In the genomic region with DNA sequence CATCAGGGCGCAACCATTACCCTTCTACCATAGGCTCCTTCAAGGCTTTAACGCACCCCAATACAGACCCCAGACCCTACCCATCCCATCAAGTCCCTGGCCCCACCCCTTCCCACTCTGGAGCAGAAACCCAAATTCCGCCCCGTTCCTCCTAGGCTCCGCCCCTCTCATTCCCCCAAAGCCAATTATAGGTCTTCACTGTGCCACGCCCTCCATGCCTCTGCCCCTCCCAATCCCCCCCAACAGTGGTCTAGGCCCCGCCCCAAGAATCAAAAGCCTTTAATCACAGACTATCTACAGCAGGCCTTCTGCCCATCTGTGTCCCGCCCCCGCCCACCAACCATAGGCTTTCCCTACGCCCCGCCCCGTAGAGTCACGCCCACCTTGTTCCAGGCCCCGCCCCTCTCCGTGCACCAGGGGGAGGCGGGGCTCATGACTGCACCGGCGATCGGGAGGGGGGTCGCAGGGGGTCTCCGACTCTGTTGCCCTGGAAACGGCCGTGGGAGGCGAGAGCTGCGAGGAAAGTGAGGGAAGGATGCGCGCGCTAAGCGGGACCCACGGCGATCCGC, we compare ENCODE assay signal across 8 mouse cellular contexts. TPM values are rescaled to one million over a fixed set of nuclear protein-coding genes. Genes with fewer than 3 reads are reported as not detected.
DNase-seq lines count a peak whose midpoint lies in the region; ATAC-seq and TF ChIP-seq lines count a peak whose summit lies in the region.

No protein-coding gene starts in this region.

- WGBS in forebrain, embryonic 12.5 days, result 1% methylated on average over 25 of the region's 32 CpGs
- under 1% methylated on average over 32 of the region's 32 CpGs for WGBS in hindbrain, embryonic 10.5 days

- peak overlapping the region; percentile 99 for H3K9ac ChIP-seq in ES-E14 (ENCODE audit: insufficient read depth, low read depth, low read length, poor library complexity, severe bottlenecking)
- H3K9ac ChIP-seq in forebrain, embryonic 12.5 days, result peak overlapping the region; percentile 59; the same call in 1 of the 2 replicates

- DNase-seq in ES-E14 (ENCODE audit: low read depth, low spot score), result peak; percentile 99
- peak; percentile 78 for DNase-seq in brain, adult 2 months (ENCODE audit: low read depth, low spot score)
- DNase-seq in hindbrain, embryonic 10.5 days (ENCODE audit: low spot score), result peak; percentile 92
- DNase-seq in layer of hippocampus, adult 9-11 months, result peak; percentile 70
- peak; percentile 27 to 42 for DNase-seq in right cerebral cortex, adult 2 months (ENCODE audit: low spot score in 2 of 2)
- peak; percentile 83 for DNase-seq in urinary bladder, postnatal 14 days (ENCODE audit: low spot score)

- H3K36me3 ChIP-seq in ES-E14 (ENCODE audit: control insufficient read depth, insufficient read depth, low read length, poor library complexity, severe bottlenecking), result peaks cover 24% of the 10 kb centered on the region; the same call in 1 of the 2 replicates
- peaks cover 29% of the 10 kb centered on the region for H3K36me3 ChIP-seq in forebrain, embryonic 12.5 days (replicated peaks)
- peaks cover 33% of the 10 kb centered on the region for H3K36me3 ChIP-seq in hindbrain, embryonic 10.5 days

- peak; percentile 77 for ATAC-seq in forebrain, embryonic 12.5 days (ENCODE audit: low FRiP score)
- peak; percentile 43 for ATAC-seq in megakaryocyte, adult 5-6 weeks (ENCODE audit: poor library complexity, severe bottlenecking)

- in situ Hi-C loops in ES-E14 (cut with MboI; ENCODE audit: low sequenced_read_pairs in 2 of 2, unreplicated experiment in 2 of 2), result no loop called here

- H3K4me3 ChIP-seq in ES-E14 (ENCODE audit: insufficient read depth in 1 of 2, low read depth in 1 of 2, low read length in 2 of 2, poor library complexity in 1 of 2, severe bottlenecking in 1 of 2), result peak overlapping the region; percentile 99 to 100
- H3K4me3 ChIP-seq in forebrain, embryonic 12.5 days (replicated peaks), result peak overlapping the region; percentile 88
- peak overlapping the region; percentile 92 for H3K4me3 ChIP-seq in hindbrain, embryonic 10.5 days

- peak overlapping the region; percentile 100 for H3K27ac ChIP-seq in ES-E14 (ENCODE audit: insufficient read depth, low read depth, low read length, poor library complexity, severe bottlenecking)
- peak overlapping the region; percentile 93 for H3K27ac ChIP-seq in forebrain, embryonic 12.5 days
- peak overlapping the region; percentile 92 for H3K27ac ChIP-seq in hindbrain, embryonic 10.5 days

- peaks cover 4% of the 10 kb centered on the region; the same call in 1 of the 2 replicates for H3K27me3 ChIP-seq in forebrain, embryonic 12.5 days
- 0 out of 2 replicates have a peak, but pooled peaks cover 3% of the 10 kb centered on the region for H3K27me3 ChIP-seq in hindbrain, embryonic 10.5 days (ENCODE audit: insufficient read depth, poor library complexity, severe bottlenecking)

- H3K4me1 ChIP-seq in ES-E14 (ENCODE audit: control insufficient read depth in 2 of 2, insufficient read depth in 2 of 2, low read length in 2 of 2, poor library complexity in 1 of 2), result peaks cover 0 to 12% of the 10 kb centered on the region in 2 experiments; a peak in 1 of 4 replicates
- peaks cover 12% of the 10 kb centered on the region for H3K4me1 ChIP-seq in forebrain, embryonic 12.5 days
- peaks cover 18% of the 10 kb centered on the region for H3K4me1 ChIP-seq in hindbrain, embryonic 10.5 days (replicated peaks)

- H3K4me2 ChIP-seq in forebrain, embryonic 12.5 days, result peak overlapping the region; percentile 69

- no peaks in the 10 kb centered on the region for H3K9me3 ChIP-seq in ES-E14 (ENCODE audit: control insufficient read depth, insufficient read depth, low read depth, low read length)
- no peaks in the 10 kb centered on the region for H3K9me3 ChIP-seq in forebrain, embryonic 12.5 days
- no peaks in the 10 kb centered on the region for H3K9me3 ChIP-seq in hindbrain, embryonic 10.5 days

TF ChIP-seq in ES-E14, 5 proteins besides CTCF, POLR2A, EP300 and RAD21:
- no peak for TF ChIP-seq CHD2 (IDR thresholded peaks at IDR 0.05; ENCODE audit: low read depth, low read length)
- no peak for TF ChIP-seq HCFC1 (IDR thresholded peaks at IDR 0.05; ENCODE audit: borderline replicate concordance, insufficient read depth, low read length)
- no peak for TF ChIP-seq ZC3H11A (IDR thresholded peaks at IDR 0.05; ENCODE audit: borderline replicate concordance, low read depth, low read length)
- TF ChIP-seq ZNF384 (IDR thresholded peaks at IDR 0.05; ENCODE audit: low read depth, low read length), result no peak

RNA-seq across cellular contexts. Expression of gene Nr1h2, which starts 0.5 kb away (rescaled TPM):
- 78.5 and 144 TPM in 2 replicates for total RNA-seq in ES-E14 (2012; rRNA removed)
- 72.7 and 73.5 TPM in 2 replicates for polyA plus RNA-seq in forebrain, embryonic 12.5 days (2016; fragmentation: Nextera tagmentation; extraction: Ambion mirVana)
- 83.2 and 94.9 TPM in 2 replicates for polyA plus RNA-seq in hindbrain, embryonic 10.5 days (2016; fragmentation: Nextera tagmentation; extraction: Ambion mirVana)
- total RNA-seq in megakaryocyte, adult 5-6 weeks (2015), result 47.4 and 51.5 TPM in 2 replicates
- total RNA-seq in megakaryocyte, adult 5-6 weeks (2017), result 50.7 and 70.7 TPM in 2 replicates

RNA-seq across cellular contexts. Expression of gene Pold1, which starts 4.6 kb away (rescaled TPM):
- 108 and 156 TPM in 2 replicates for total RNA-seq in ES-E14 (2012; rRNA removed)
- polyA plus RNA-seq in forebrain, embryonic 12.5 days (2016; fragmentation: Nextera tagmentation; extraction: Ambion mirVana), result 111 and 126 TPM in 2 replicates
- 133 and 161 TPM in 2 replicates for polyA plus RNA-seq in hindbrain, embryonic 10.5 days (2016; fragmentation: Nextera tagmentation; extraction: Ambion mirVana)
- total RNA-seq in megakaryocyte, adult 5-6 weeks (2015), result 36.1 and 44.3 TPM in 2 replicates
- total RNA-seq in megakaryocyte, adult 5-6 weeks (2017), result 39.4 and 48.4 TPM in 2 replicates

RNA-seq across cellular contexts. Expression of gene Napsa, which starts 18.9 kb away (rescaled TPM):
- 13.7 and 52.5 TPM in 2 replicates for total RNA-seq in ES-E14 (2012; rRNA removed)
- 0.38 and 0.51 TPM in 2 replicates for polyA plus RNA-seq in forebrain, embryonic 12.5 days (2016; fragmentation: Nextera tagmentation; extraction: Ambion mirVana)
- polyA plus RNA-seq in hindbrain, embryonic 10.5 days (2016; fragmentation: Nextera tagmentation; extraction: Ambion mirVana), result 0.38 and 0.86 TPM in 2 replicates
- 473 and 485 TPM in 2 replicates for total RNA-seq in megakaryocyte, adult 5-6 weeks (2015)
- 207 and 235 TPM in 2 replicates for total RNA-seq in megakaryocyte, adult 5-6 weeks (2017)

RNA-seq across cellular contexts. Expression of gene Spib, which starts 21.4 kb away (rescaled TPM):
- total RNA-seq in ES-E14 (2012; rRNA removed), result 0.67 and 0.90 TPM in 2 replicates
- polyA plus RNA-seq in forebrain, embryonic 12.5 days (2016; fragmentation: Nextera tagmentation; extraction: Ambion mirVana), result not detected in 2 replicates
- polyA plus RNA-seq in hindbrain, embryonic 10.5 days (2016; fragmentation: Nextera tagmentation; extraction: Ambion mirVana), result 0.09 TPM in 1 of 2 replicates, not detected in the other
- 3.2 and 3.8 TPM in 2 replicates for total RNA-seq in megakaryocyte, adult 5-6 weeks (2015)
- total RNA-seq in megakaryocyte, adult 5-6 weeks (2017), result 4.1 and 6.4 TPM in 2 replicates

RNA-seq across cellular contexts. Expression of gene Mybpc2, which starts 28.8 kb away (rescaled TPM):
- 0.80 and 1.6 TPM in 2 replicates for total RNA-seq in ES-E14 (2012; rRNA removed)
- 0.13 and 0.17 TPM in 2 replicates for polyA plus RNA-seq in forebrain, embryonic 12.5 days (2016; fragmentation: Nextera tagmentation; extraction: Ambion mirVana)
- 0.10 and 0.12 TPM in 2 replicates for polyA plus RNA-seq in hindbrain, embryonic 10.5 days (2016; fragmentation: Nextera tagmentation; extraction: Ambion mirVana)
- total RNA-seq in megakaryocyte, adult 5-6 weeks (2015), result not detected in 2 replicates
- not detected in 2 replicates for total RNA-seq in megakaryocyte, adult 5-6 weeks (2017)

Comparison
In these comparisons a context has a peak if more than half of its experiments do, and no peak if none do; other contexts are left out.
1. Peak in every context shown above with its lines: DNase-seq, ATAC-seq, H3K4me3 ChIP-seq and H3K27ac ChIP-seq.
2. DNase-seq: peak in every context shown above with its lines; median percentile 99 in ES-E14; 92 in hindbrain, embryonic 10.5 days; 83 in urinary bladder, postnatal 14 days; 78 in brain, adult 2 months; 70 in layer of hippocampus, adult 9-11 months; 34 in right cerebral cortex, adult 2 months.